Mouse (Mus musculus): ENCODE measurements around the gene Tspan10. TPM values are rescaled to one million over a fixed set of nuclear protein-coding genes. Genes with fewer than 3 reads are reported as not detected.

The Tspan10 gene
- polyA plus RNA-seq, 1 experiment from 2014 or later: not detected

DNA sequence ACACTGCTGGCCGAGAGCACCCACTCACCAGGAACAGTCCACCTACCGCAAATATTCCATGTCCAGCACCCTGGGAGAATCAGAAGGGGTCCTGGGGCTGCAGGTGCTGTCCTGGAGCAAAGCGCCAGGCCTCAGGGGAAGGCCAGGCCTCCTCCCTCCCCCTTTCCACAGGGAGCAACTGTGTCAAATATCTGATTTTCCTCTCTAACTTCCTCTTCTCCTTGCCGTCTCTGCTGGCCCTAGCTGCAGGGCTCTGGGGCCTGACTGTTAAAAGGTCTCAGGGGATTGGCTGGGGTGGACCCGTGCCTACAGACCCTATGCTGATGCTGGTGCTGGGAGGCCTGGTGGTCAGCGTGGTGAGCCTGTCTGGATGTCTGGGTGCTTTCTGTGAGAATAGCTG, 1.7 kb downstream of the Tspan10 start:
- WGBS: 65% methylated on average over 6 of the region's 6 CpGs

DNA sequence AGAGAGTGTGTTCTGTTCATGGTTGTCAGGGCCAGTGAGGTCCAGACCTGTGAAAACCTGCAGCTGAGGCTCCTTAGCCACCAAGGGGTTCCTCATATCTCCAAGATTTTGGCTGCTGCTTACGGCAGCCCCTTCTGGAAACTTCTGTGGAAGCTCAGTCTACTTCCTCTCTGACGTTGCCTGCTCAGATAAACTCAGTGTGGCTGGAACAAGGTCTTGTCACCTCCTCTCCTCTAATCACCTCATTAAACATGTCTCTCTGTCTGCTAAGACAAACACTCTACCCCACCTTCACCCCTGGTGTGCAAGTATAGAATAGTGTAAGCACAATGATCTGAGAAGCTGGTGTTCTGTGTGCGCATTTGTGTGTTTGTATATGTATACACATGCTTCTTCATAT, 3.0 kb downstream of the Tspan10 start:
- Histone ChIP-seq H3K4me1 (ENCODE audit: control insufficient read depth, insufficient read depth, low read length) (no peaks in the 10 kb centered on the region), H3K4me3 (ENCODE audit: low read depth, low read length) (no peak overlapping the region), H3K27me3 (ENCODE audit: control insufficient read depth, insufficient read depth, low read length) (no peaks in the 10 kb centered on the region), H3K9ac (replicated peaks; ENCODE audit: low read depth, low read length) (no peak overlapping the region), H3K27ac (ENCODE audit: low read length) (no peak overlapping the region), H3K4me2 (replicated peaks; ENCODE audit: low read depth, low read length) (no peak overlapping the region), H3K36me3 (ENCODE audit: control insufficient read depth, insufficient read depth, low read length) (no peaks in the 10 kb centered on the region), H3K9me3 (ENCODE audit: control insufficient read depth, low read depth, low read length) (no peaks in the 10 kb centered on the region)
- WGBS: 61% methylated on average over 3 of the region's 3 CpGs
- ATAC-seq (ENCODE audit: insufficient number of reproducible peaks, insufficient read depth, low FRiP score, low read depth): no peak

More for the DNA sequence above, 1.7 kb downstream of the Tspan10 start:
- Histone ChIP-seq H3K9me3 (ENCODE audit: control insufficient read depth, low read depth, low read length) (no peaks in the 10 kb centered on the region), H3K4me2 (replicated peaks; ENCODE audit: low read depth, low read length) (no peak overlapping the region), H3K9ac (replicated peaks; ENCODE audit: low read depth, low read length) (no peak overlapping the region), H3K27me3 (ENCODE audit: control insufficient read depth, insufficient read depth, low read length) (no peaks in the 10 kb centered on the region), H3K27ac (ENCODE audit: low read length) (no peak overlapping the region), H3K4me1 (ENCODE audit: control insufficient read depth, insufficient read depth, low read length) (no peaks in the 10 kb centered on the region), H3K36me3 (ENCODE audit: control insufficient read depth, insufficient read depth, low read length) (no peaks in the 10 kb centered on the region), H3K4me3 (ENCODE audit: low read depth, low read length) (no peak overlapping the region)
- no peak for ATAC-seq (ENCODE audit: insufficient number of reproducible peaks, insufficient read depth, low FRiP score, low read depth)

DNA sequence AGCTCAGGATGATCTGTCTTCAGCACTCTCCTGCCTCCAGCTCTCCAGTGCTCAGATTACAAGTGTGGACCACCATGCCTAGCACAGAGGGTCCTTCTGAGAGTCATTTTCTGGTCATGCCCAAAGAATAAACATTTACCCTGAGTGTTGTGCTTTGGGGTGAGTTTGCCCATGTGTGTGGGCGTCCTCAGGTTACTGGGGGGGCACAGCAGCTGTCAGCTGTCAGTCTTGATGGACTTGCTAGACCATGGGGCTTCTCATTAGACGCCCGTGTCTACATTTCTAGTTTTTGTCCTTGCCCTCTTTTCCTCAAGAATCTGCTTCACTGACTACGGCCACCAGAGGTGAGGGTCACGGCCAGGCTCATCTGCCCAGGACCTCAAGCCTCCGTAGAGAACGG, 4.7 kb downstream of the Tspan10 start:
- Histone ChIP-seq H3K4me2 (replicated peaks; ENCODE audit: low read depth, low read length) (no peak overlapping the region), H3K27me3 (ENCODE audit: control insufficient read depth, insufficient read depth, low read length) (no peaks in the 10 kb centered on the region), H3K27ac (ENCODE audit: low read length) (no peak overlapping the region), H3K36me3 (ENCODE audit: control insufficient read depth, insufficient read depth, low read length) (no peaks in the 10 kb centered on the region), H3K4me3 (ENCODE audit: low read depth, low read length) (no peak overlapping the region), H3K4me1 (ENCODE audit: control insufficient read depth, insufficient read depth, low read length) (no peaks in the 10 kb centered on the region), H3K9ac (replicated peaks; ENCODE audit: low read depth, low read length) (no peak overlapping the region), H3K9me3 (ENCODE audit: control insufficient read depth, low read depth, low read length) (no peaks in the 10 kb centered on the region)
- WGBS: 73% methylated on average over 7 of the region's 7 CpGs
- ATAC-seq (ENCODE audit: insufficient number of reproducible peaks, insufficient read depth, low FRiP score, low read depth): no peak

DNA sequence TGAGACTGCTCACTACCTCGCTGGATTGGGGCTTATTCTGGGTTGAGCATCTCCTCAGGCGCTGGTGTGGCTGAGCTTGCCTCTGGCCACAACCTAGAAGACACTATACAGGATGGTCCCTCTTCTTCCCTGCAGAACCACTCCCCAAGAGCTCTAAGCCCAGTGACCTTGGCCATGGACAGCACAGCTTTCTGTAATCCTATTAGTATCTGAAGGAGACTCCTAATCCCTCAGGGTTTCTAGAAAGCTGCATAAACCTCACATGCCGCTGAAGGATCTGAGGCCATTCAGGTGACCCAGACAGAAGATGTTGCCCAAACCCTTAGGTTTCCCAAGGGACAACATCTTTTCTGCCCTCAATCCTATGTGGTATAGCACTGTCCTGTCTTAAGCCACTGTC, 9.8 kb downstream of the Tspan10 start:
- Histone ChIP-seq H3K4me1 (ENCODE audit: control insufficient read depth, insufficient read depth, low read length) (peaks cover 5% of the 10 kb centered on the region; the same call in 1 of the 2 replicates), H3K9me3 (ENCODE audit: control insufficient read depth, low read depth, low read length) (no peaks in the 10 kb centered on the region), H3K27me3 (ENCODE audit: control insufficient read depth, insufficient read depth, low read length) (no peaks in the 10 kb centered on the region), H3K36me3 (ENCODE audit: control insufficient read depth, insufficient read depth, low read length) (no peaks in the 10 kb centered on the region), H3K4me2 (replicated peaks; ENCODE audit: low read depth, low read length) (no peak overlapping the region), H3K9ac (replicated peaks; ENCODE audit: low read depth, low read length) (no peak overlapping the region), H3K4me3 (ENCODE audit: low read depth, low read length) (no peak overlapping the region), H3K27ac (ENCODE audit: low read length) (no peak overlapping the region)
- no peak for ATAC-seq (ENCODE audit: insufficient number of reproducible peaks, insufficient read depth, low FRiP score, low read depth)
- WGBS: 68% methylated on average over 3 of the region's 3 CpGs

DNA sequence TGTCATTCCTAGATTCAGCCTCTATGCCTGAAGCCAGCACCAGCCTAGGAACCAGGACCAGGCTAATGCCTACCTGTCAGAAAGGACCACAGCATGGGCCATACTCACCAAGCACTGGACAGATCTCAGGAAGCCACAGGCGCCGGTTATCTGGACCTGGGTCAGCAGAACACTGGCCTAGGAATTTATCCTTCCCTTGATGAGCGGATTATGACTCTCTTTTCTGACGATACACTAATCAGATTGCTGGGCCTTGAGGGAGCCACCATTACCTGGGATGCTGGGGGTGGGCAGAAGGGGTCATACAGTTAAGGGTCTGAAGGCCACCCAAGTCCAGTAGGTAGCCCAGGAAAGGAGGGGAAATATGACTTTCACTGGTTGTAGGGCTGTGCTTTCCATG, 10.9 kb downstream of the Tspan10 start, which contains the start of gene Pde6g:
Pde6g (minus strand) TSS at position 195 of the 400 bp plus-strand sequence.
- Histone ChIP-seq H3K27me3 (ENCODE audit: control insufficient read depth, insufficient read depth, low read length) (no peaks in the 10 kb centered on the region), H3K4me3 (ENCODE audit: low read depth, low read length) (no peak within 1 kb of the TSS), H3K9me3 (ENCODE audit: control insufficient read depth, low read depth, low read length) (no peaks in the 10 kb centered on the region), H3K9ac (replicated peaks; ENCODE audit: low read depth, low read length) (no peak within 1 kb of the TSS), H3K36me3 (ENCODE audit: control insufficient read depth, insufficient read depth, low read length) (no peaks in the 10 kb centered on the region), H3K27ac (ENCODE audit: low read length) (no peak within 1 kb of the TSS), H3K4me2 (replicated peaks; ENCODE audit: low read depth, low read length) (no peak within 1 kb of the TSS), H3K4me1 (ENCODE audit: control insufficient read depth, insufficient read depth, low read length) (peaks cover 5% of the 10 kb centered on the region; the same call in 1 of the 2 replicates)
- 86% methylated on average over 4 of the region's 4 CpGs for WGBS
- ATAC-seq (ENCODE audit: insufficient number of reproducible peaks, insufficient read depth, low FRiP score, low read depth): no peak

DNA sequence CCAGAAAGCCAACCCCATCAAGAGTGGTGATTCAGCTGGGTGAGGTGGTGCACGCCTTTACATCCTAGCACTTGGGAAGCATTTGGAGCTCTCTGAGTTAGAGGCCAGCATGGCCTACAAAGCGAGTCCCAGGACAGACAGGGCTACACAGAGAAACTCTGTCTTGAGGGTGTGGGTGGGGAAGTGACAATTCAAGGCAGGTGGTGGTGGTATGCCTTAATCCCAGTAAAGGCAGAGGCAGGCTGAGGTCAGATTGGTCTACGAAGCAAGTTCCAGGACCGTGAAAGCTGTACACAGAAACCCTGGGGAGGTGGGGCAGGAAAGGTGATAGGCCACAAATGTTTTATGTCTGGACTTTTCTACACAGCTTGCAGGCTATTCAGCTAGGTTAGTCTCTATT, 12.5 kb downstream of the Tspan10 start:
- no peak for ATAC-seq (ENCODE audit: insufficient number of reproducible peaks, insufficient read depth, low FRiP score, low read depth)
- Histone ChIP-seq H3K4me1 (ENCODE audit: control insufficient read depth, insufficient read depth, low read length) (peaks cover 16% of the 10 kb centered on the region), H3K36me3 (ENCODE audit: control insufficient read depth, insufficient read depth, low read length) (peaks cover 1% of the 10 kb centered on the region; the same call in 1 of the 2 replicates), H3K27ac (ENCODE audit: low read length) (no peak overlapping the region), H3K4me2 (replicated peaks; ENCODE audit: low read depth, low read length) (no peak overlapping the region), H3K9ac (replicated peaks; ENCODE audit: low read depth, low read length) (no peak overlapping the region), H3K27me3 (ENCODE audit: control insufficient read depth, insufficient read depth, low read length) (no peaks in the 10 kb centered on the region), H3K9me3 (ENCODE audit: control insufficient read depth, low read depth, low read length) (no peaks in the 10 kb centered on the region), H3K4me3 (ENCODE audit: low read depth, low read length) (no peak overlapping the region)
- WGBS: 93% methylated on average over 4 of the region's 4 CpGs

DNA sequence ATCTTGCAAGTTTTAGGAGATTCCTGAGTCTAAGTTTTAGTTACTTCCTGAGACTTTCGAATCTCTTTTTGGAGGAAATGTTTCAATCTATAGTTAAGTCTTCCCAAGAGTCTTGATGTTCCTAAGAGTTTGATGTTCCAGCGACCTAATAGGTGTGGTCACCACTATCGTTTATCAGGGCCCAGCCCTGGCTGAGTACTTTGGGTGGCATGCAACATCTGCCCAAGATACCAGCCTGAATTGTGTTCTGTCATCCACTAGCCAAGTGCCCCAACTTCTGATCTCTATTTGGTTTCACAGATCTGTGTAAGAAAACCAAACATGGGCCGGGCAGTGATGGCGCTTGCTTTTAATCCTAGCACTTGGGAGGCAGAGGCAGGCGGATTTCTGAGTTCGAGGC, 13.0 kb downstream of the Tspan10 start:
- Histone ChIP-seq H3K27me3 (ENCODE audit: control insufficient read depth, insufficient read depth, low read length) (no peaks in the 10 kb centered on the region), H3K36me3 (ENCODE audit: control insufficient read depth, insufficient read depth, low read length) (peaks cover 3% of the 10 kb centered on the region; the same call in 1 of the 2 replicates), H3K9ac (replicated peaks; ENCODE audit: low read depth, low read length) (no peak overlapping the region), H3K4me3 (ENCODE audit: low read depth, low read length) (no peak overlapping the region), H3K27ac (ENCODE audit: low read length) (no peak overlapping the region), H3K4me1 (ENCODE audit: control insufficient read depth, insufficient read depth, low read length) (peaks cover 16% of the 10 kb centered on the region), H3K4me2 (replicated peaks; ENCODE audit: low read depth, low read length) (no peak overlapping the region), H3K9me3 (ENCODE audit: control insufficient read depth, low read depth, low read length) (no peaks in the 10 kb centered on the region)
- WGBS: 90% methylated on average over 7 of the region's 7 CpGs
- ATAC-seq (ENCODE audit: insufficient number of reproducible peaks, insufficient read depth, low FRiP score, low read depth): no peak

DNA sequence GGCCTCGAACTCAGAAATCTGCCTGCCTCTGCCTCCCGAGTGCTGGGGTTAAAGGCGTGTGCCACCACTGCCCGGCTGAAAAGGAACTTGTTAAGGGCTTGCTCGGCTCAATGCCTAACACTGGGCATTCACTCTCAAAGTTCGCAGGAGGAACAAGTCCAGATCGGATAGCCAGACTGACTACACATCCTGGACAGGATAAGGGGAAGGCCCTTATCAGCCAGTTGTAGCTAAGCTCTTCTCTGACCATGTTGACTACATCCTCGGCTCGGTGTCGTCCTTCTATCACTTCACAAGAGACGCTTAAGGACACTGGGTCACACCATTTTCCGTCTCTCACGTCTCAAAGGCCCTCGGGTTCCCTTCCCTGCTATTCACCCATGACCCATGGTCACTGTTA, 14.9 kb downstream of the Tspan10 start:
- ATAC-seq (ENCODE audit: insufficient number of reproducible peaks, insufficient read depth, low FRiP score, low read depth): no peak
- peaks cover 16% of the 10 kb centered on the region for H3K36me3 ChIP-seq (ENCODE audit: control insufficient read depth, insufficient read depth, low read length)
- peak overlapping the region; percentile 58 for H3K4me3 ChIP-seq (ENCODE audit: low read depth, low read length)
- H3K9me3 ChIP-seq (ENCODE audit: control insufficient read depth, low read depth, low read length): no peaks in the 10 kb centered on the region
- H3K4me1 ChIP-seq (ENCODE audit: control insufficient read depth, insufficient read depth, low read length): peaks cover 16% of the 10 kb centered on the region
- H3K27ac ChIP-seq (ENCODE audit: low read length): peak overlapping the region; percentile 49; the same call in 1 of the 2 replicates
- peak overlapping the region; percentile 75 for H3K9ac ChIP-seq (replicated peaks; ENCODE audit: low read depth, low read length)
- 34% methylated on average over 14 of the region's 14 CpGs for WGBS
- no peaks in the 10 kb centered on the region for H3K27me3 ChIP-seq (ENCODE audit: control insufficient read depth, insufficient read depth, low read length)
- H3K4me2 ChIP-seq (replicated peaks; ENCODE audit: low read depth, low read length): peak overlapping the region; percentile 94
